Mouse (Mus musculus) heart, embryonic 16.5 days (tissue): ENCODE data around the gene Insl6. TPM values are rescaled to one million over a fixed set of nuclear protein-coding genes. Genes with fewer than 3 reads are reported as not detected.

ENCODE experiments used
- ATAC-seq: fragments of 200-750 bp; cut with Nextera tagmentation; replicated peaks from 2 replicates; pipeline ENCODE4 v1.8.0; 2017; ENCODE audit warnings: moderate number of reproducible peaks; ENCODE audit not compliant: insufficient read depth, low FRiP score; ENCODE audit errors: extremely low read depth
- H3K27ac ChIP-seq: fragments of 300-500 bp; sonication (generic); 2 replicates; pipeline ENCODE4 v1.5.1; 2014; ENCODE audit warnings: mild to moderate bottlenecking, low read length, control low read depth, moderate library complexity
- H3K27me3 ChIP-seq: fragments of 300-500 bp; sonication (generic); 2 replicates; pipeline ENCODE4 v1.6.1; 2014; ENCODE audit warnings: low read length, mixed read lengths; ENCODE audit not compliant: control insufficient read depth, insufficient read depth
- H3K36me3 ChIP-seq: fragments of 300-500 bp; sonication (generic); 2 replicates; pipeline ENCODE4 v1.6.1; 2014; ENCODE audit not compliant: control insufficient read depth, insufficient read depth
- H3K4me1 ChIP-seq: fragments of 300-500 bp; sonication (generic); 2 replicates; pipeline ENCODE4 v1.6.1; 2014; ENCODE audit warnings: low read length, mixed read lengths; ENCODE audit not compliant: control insufficient read depth, insufficient read depth
- H3K4me2 ChIP-seq: fragments of 300-500 bp; sonication (generic); 2 replicates; pipeline ENCODE4 v1.6.1; 2014; ENCODE audit warnings: low read depth, mild to moderate bottlenecking, control low read depth, low read length
- H3K4me3 ChIP-seq: fragments of 300-500 bp; sonication (generic); 2 replicates; pipeline ENCODE4 v1.5.1; 2014; ENCODE audit warnings: mild to moderate bottlenecking, control low read depth, low read length
- H3K9ac ChIP-seq: fragments of 300-500 bp; sonication (generic); 2 replicates; pipeline ENCODE4 v1.6.1; 2014; ENCODE audit warnings: low read length, control low read depth
- H3K9me3 ChIP-seq: fragments of 300-500 bp; sonication (generic); replicated peaks from 2 replicates; pipeline ENCODE4 v1.6.1; 2016; ENCODE audit warnings: low read length; ENCODE audit not compliant: control insufficient read depth
- WGBS: fragments of 180-500 bp; shearing (Covaris S2); extraction: QIAGEN DNeasy Blood & Tissue Kit; methylation state at CpG from one replicate; pipeline ENCODE4 v1.1.7; 2014; 5-methylcytosine and 5-hydroxymethylcytosine counted together
- polyA plus RNA-seq: library from polyadenylated mRNA; unstranded; fragments of >200 nt; fragmentation: Nextera tagmentation; extraction: Ambion mirVana; gene quantifications from 2 replicates; pipeline ENCODE4 v1.2.1, GENCODE M21; 2015

Gene Insl6
- polyA plus RNA-seq, 1 experiment from 2014 or later: 4.7 TPM

- no peaks in the 10 kb centered on the region for H3K9me3 ChIP-seq
- H3K4me3 ChIP-seq: no peak overlapping the region
- no peaks in the 10 kb centered on the region for H3K27me3 ChIP-seq
- H3K36me3 ChIP-seq: peaks cover 28% of the 10 kb centered on the region
- ATAC-seq: no peak
- no peak overlapping the region for H3K9ac ChIP-seq
- 89% methylated on average over 2 of the region's 2 CpGs for WGBS
- H3K4me2 ChIP-seq: no peak overlapping the region
- H3K4me1 ChIP-seq: no peaks in the 10 kb centered on the region
- H3K27ac ChIP-seq: no peak overlapping the region
Measured at GRCm38 (mm10) chr19:29302119-29302518, 23.0 kb downstream of the Insl6 start.

GRCm38 (mm10) chr19:29300919-29301318, 24.2 kb downstream of the Insl6 start:
- 84% methylated on average over 13 of the region's 13 CpGs for WGBS
- no peak for ATAC-seq
- no peak overlapping the region for H3K4me3 ChIP-seq
- no peaks in the 10 kb centered on the region for H3K4me1 ChIP-seq
- no peak overlapping the region for H3K27ac ChIP-seq
- H3K4me2 ChIP-seq: no peak overlapping the region
- H3K9me3 ChIP-seq: no peaks in the 10 kb centered on the region
- H3K9ac ChIP-seq: no peak overlapping the region
- no peaks in the 10 kb centered on the region for H3K27me3 ChIP-seq
- H3K36me3 ChIP-seq: peaks cover 26% of the 10 kb centered on the region

- Histone ChIP-seq H3K27ac (no peak overlapping the region), H3K4me1 (peaks cover 1% of the 10 kb centered on the region), H3K9ac (no peak overlapping the region), H3K36me3 (peaks cover 25% of the 10 kb centered on the region), H3K4me3 (no peak overlapping the region), H3K9me3 (no peaks in the 10 kb centered on the region), H3K27me3 (no peaks in the 10 kb centered on the region), H3K4me2 (no peak overlapping the region)
- 94% methylated on average over 1 of the region's 1 CpGs for WGBS
- no peak for ATAC-seq
Measured at GRCm38 (mm10) chr19:29297366-29297765, 27.8 kb downstream of the Insl6 start.

- Histone ChIP-seq H3K27ac (no peak overlapping the region), H3K4me3 (no peak overlapping the region), H3K9me3 (no peaks in the 10 kb centered on the region), H3K36me3 (peaks cover 31% of the 10 kb centered on the region), H3K4me1 (peaks cover 4% of the 10 kb centered on the region), H3K9ac (no peak overlapping the region), H3K4me2 (no peak overlapping the region), H3K27me3 (no peaks in the 10 kb centered on the region)
- no peak for ATAC-seq
Measured at GRCm38 (mm10) chr19:29296166-29296565, 29.0 kb downstream of the Insl6 start.

GRCm38 (mm10) chr19:29294756-29295155, 30.4 kb downstream of the Insl6 start:
- Histone ChIP-seq H3K36me3 (peaks cover 20% of the 10 kb centered on the region), H3K4me3 (no peak overlapping the region), H3K9me3 (no peaks in the 10 kb centered on the region), H3K4me1 (peaks cover 4% of the 10 kb centered on the region), H3K27ac (no peak overlapping the region), H3K9ac (no peak overlapping the region), H3K27me3 (no peaks in the 10 kb centered on the region), H3K4me2 (no peak overlapping the region)
- ATAC-seq: no peak
- 67% methylated on average over 2 of the region's 2 CpGs for WGBS

- Histone ChIP-seq H3K36me3 (peaks cover 16% of the 10 kb centered on the region), H3K4me1 (peaks cover 4% of the 10 kb centered on the region), H3K27ac (no peak overlapping the region), H3K9ac (no peak overlapping the region), H3K27me3 (no peaks in the 10 kb centered on the region), H3K4me2 (no peak overlapping the region), H3K4me3 (no peak overlapping the region), H3K9me3 (no peaks in the 10 kb centered on the region)
- 55% methylated on average over 4 of the region's 4 CpGs for WGBS
- ATAC-seq: no peak
Measured at GRCm38 (mm10) chr19:29292546-29292945, 32.6 kb downstream of the Insl6 start.

GRCm38 (mm10) chr19:29291532-29291931, 33.6 kb downstream of the Insl6 start:
- WGBS: 83% methylated on average over 14 of the region's 14 CpGs
- H3K9me3 ChIP-seq: no peaks in the 10 kb centered on the region
- peaks cover 4% of the 10 kb centered on the region for H3K4me1 ChIP-seq
- no peak overlapping the region for H3K9ac ChIP-seq
- H3K27me3 ChIP-seq: no peaks in the 10 kb centered on the region
- H3K4me2 ChIP-seq: no peak overlapping the region
- H3K4me3 ChIP-seq: no peak overlapping the region
- peaks cover 16% of the 10 kb centered on the region for H3K36me3 ChIP-seq
- ATAC-seq: no peak
- no peak overlapping the region for H3K27ac ChIP-seq

- Histone ChIP-seq H3K9me3 (no peaks in the 10 kb centered on the region), H3K4me2 (no peak overlapping the region), H3K4me3 (no peak overlapping the region), H3K9ac (no peak overlapping the region), H3K27ac (no peak overlapping the region), H3K36me3 (peaks cover 22% of the 10 kb centered on the region), H3K27me3 (no peaks in the 10 kb centered on the region), H3K4me1 (peaks cover 4% of the 10 kb centered on the region)
- WGBS: 80% methylated on average over 8 of the region's 8 CpGs
- ATAC-seq: no peak
Measured at GRCm38 (mm10) chr19:29287863-29288262, 37.3 kb downstream of the Insl6 start.

GRCm38 (mm10) chr19:29285451-29285869, 39.7 kb downstream of the Insl6 start:
- Histone ChIP-seq H3K27ac (no peak overlapping the region), H3K27me3 (no peaks in the 10 kb centered on the region), H3K9me3 (no peaks in the 10 kb centered on the region), H3K4me2 (no peak overlapping the region), H3K4me3 (no peak overlapping the region), H3K9ac (no peak overlapping the region), H3K4me1 (no peaks in the 10 kb centered on the region), H3K36me3 (peaks cover 17% of the 10 kb centered on the region)
- ATAC-seq: no peak
- 44% methylated on average over 7 of the region's 7 CpGs for WGBS
